Mouse (Mus musculus): ENCODE measurements around the gene Grn.
"Not testable (repeated sequence)": the region's sequence is repeated elsewhere in the genome, so short reads cannot be mapped to it uniquely, and the experiment has no call there.

Grn gene

DNA sequence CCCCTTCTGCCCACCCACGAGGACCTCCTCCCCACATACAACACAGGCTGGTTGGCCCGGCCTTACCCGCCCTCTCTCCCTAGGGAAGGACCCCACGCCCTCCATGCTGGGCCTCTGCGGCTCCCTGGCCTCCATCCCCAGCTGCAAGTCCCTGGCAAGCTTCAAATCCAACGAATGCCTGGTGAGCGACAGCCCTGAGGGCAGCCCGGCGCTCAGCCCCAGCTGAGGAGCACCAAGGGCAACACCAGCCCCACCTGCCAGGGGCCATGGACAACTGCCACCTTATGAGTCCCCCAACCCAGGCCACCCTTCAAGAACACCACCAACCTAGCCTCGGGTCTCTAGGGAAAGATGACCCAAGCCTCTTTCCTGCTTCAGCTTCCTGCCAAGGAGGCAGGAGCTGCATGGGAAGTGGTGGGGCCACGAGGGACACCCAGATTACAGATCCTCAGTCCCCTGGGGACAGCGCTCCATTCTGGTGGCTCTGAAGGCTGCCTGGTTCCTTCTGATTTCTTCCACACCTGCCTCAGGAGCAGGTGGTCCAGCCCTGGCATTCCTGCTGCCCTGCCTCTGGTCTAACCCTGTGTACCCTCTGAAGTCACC, 28.1 kb upstream of the Grn start:
- DNase-seq = no peak

DNA sequence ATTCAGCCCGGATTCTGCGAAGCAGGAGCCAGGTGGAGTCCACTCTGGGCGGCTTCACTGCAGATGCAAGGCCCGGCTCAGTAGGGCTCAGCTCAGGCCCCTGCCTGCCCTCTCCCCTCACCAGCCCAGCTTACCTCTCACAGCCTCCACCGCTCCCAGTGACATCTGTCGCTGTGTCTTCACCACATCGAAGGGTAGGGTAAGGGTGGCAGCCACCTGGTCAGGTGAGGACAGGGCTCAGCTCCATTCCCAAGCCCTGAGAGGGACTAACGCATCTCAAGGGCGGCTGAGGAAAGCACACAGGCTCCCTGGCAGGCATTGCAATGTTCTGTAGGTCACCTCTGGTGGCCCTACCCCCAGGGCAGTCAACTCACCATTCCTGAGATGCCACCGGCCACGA, 26.5 kb upstream of the Grn start:
- DNase-seq = no peak

DNA sequence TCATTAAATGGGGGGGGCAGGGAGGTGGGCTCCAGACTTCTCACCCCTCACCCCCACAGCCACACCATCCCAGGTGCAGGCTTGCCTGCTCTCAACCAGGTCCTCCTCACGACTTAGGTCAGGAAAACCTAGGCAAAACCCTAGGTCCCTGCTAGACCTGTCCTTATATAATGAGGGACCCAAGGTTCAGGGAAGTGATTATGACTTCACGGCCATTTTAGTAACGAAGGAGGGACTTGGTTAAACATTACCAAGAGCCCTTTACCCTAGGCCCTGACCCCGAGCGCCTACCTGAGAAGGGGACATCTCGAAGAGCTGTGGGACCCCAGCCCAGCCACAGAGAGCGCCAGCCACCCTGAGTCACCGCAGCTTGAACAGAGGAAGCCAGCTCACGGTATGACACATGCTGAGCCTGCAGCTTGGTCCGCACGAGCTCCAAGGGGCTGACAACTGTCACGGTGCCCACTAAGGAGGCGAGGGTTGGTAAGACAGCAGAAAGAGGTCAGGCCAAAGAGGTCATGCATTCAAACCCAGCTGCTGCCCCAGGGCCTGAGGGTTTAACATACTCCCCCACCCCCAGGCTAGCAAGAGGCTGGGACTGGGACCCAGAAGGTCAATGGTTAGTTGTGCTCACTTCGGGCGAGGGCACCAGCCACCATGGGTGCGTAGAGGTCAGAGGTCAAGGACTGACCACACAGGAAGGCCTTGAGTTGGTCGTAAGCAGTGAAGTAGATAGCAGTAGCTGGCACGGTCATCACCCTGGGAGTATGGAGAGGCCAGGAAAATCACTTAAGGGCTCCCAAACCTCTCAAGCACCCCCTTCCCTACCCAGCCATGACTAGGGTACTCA, 25.7 kb upstream of the Grn start:
- no peak for DNase-seq

DNA sequence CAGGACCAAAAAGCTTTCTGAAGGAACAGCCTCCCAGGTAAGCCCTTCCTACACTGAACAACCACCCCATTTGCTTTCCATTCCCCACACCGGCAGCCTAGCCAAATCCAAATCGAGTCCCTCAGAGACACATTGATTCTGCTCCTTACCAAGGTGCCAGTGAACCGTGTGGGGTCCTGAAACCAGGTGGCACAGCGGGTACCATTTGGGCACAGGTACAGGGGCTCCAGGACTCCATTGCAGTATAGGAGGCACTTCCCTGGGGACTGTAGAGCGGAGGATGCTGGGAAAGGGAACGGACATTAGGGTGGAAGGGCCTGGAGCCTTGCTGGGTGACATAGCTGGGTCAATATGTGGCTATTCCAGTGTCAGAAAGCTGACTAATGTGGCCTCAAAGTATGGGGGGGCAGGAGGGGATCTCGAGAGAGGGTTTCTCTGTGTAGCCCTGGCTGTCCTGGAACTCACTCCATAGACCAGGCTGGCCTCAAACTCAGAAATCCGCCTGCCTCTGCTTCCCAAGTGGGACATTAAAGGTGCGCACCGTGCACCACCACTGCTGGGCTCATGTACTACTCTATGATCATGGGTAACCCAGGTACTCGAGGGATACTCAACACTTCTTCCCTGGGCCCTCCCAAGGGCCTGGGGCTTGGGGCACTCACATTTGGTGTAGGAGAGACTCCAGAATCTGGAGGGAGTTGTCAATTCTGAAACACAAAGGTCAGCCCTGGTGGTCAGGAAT, 24.4 kb upstream of the Grn start:
- no peak for DNase-seq

DNA sequence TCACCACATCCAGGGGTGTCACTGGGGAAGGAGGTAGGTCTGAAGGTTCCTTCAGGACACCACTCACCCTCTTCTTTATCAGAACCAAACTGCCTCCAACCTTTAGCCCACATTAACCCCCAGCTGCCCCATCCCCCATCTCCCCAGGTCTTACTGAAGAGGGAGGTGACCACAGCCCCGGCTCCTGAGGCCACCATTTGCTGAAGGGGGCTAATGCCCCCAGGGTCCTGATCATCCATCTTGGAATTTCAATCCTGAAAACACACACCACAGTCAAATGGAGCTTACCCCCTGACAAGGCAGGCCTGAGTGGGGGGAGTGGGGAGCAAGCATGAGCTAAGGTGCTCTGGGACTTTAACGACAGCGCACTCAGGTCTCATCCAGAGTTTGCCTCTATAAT, 23.7 kb upstream of the Grn start:
- no peak for DNase-seq

DNA sequence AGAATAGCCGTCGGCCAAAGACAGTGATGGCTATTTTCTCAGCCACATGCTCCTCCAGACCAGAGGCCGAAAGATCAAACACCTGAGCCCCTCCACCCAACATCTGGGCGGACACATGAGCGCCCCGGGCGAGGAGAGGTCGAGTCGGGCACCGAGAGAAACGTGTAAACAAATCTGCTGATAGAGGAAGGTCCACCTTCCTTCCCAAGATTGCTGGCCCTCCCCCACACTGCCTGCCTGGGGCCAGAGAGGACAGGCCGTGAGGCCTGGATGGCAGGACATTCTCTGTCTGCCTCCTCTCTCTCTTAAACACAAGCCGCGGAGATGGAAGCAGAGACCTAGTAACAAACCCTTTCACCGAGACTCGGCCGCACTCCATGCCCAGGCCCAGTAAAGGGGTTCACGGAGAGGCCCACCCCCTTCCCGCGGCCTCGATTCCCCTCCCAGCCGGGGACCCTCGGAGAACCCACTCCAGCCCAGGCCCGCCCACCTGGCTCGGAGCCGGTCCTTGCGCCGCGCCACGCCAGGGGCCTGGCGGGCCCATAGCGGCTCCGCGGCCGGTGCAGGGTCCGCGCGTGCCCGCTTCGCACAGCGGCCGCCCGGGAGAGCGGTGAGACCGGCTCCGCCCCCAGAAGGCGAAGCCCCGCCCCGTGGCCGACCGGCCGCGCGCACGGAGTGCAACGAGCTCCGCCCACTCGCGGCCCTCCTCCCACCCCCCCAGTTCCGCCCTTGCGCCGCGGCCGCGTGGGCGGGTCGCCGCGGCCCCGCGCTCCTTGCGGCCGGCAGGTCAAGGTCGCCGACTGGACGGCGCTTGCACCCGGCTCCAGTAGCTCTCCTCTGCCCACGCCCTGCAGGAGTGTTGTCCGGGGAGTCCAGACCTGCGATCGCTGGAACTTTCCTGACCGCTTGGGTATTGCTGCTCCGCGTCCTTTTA, 22.9 kb upstream of the Grn start:
- peak; percentile 96 for DNase-seq

DNA sequence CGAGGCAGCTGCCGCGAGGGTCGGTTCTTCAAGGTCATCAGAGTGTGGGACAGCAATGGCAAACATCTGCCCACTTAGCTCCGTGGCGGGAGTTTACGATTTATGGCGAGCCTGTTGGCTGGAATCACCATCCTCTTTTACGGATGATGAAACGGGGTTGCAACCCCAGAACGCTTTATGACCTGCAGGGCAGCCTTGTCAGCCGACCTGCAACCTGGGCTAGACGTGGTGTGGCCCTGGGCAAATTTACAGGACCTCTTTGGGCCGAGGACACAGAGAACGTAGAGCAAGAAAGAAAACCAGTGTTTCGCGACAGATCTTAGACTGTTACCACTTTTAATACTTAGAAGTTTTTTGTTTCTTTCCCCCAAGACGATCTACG, 22.3 kb upstream of the Grn start, which contains the start of gene Slc25a39:
Gene Slc25a39 (minus strand): TSS at position 113 of the 382 bp plus-strand sequence.
- DNase-seq = no peak

DNA sequence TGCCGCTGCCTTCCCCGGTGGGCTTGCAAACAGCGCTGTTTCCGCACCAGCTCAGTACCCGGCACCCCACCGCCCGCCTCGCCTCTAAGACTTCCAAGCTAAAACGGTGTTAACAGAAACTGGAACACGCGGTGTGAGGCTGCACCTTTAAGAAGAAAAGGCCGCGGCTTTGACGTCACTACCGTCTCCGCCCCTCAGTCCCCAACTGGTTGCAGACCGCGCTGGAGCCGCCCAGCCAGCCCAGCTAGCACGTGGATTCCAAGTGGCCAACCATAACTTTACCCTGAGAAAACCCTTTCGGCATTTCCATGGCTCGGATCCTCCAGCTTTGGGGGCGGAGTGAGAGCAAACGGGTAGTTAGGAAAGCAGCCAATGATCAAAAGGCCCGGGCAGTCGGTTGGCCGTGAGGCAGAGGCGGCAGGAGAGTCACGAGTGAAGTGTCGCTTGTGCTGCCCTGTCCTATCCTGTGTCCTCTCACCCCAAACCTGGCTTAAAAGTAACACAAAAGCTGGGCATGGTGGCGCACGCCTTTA, 21.7 kb upstream of the Grn start:
- peak; percentile 99 for DNase-seq

DNA sequence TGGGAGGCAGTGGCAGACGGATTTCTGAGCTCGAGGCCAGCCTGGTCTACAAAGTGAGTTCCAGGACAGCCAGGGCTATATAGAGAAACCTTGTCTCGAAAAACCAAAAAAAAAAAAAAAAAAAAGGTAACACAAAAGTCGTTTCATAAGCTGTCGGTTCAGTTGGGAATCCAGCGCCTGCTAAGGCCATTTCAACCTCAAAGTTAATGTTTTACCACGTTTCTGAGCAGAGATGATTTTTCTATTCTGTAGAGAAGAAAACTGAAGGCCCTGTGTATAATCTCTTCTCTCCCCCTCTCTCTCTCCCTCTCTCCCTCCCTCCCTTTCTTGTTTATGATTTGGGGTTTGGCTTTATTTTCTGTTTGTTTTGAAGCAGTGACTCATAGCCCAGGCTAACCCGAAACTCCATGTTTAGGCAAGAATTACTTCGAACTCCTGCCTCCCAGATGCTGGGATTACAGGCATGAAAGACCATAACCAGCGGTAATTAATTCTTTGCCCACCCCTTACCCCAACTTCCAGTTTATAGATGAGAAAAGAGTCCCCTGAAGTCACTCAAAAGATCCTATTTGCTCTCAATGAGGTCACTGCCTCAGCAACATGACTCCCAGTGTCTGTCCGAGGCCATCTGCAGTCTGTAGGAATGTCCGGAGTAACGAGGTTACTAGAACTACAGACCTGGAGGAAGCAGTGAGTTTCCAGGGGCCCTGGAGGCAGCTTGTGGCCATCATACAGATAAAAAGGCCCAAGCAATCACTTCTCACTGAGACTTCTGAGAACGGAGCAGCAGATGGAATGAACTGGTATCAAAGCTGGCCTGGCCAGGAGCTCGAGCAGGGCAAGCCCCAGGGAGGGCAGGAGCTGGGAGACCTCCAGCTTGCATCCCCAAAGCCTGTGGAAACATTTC, 21.0 kb upstream of the Grn start:
- DNase-seq = no peak

DNA sequence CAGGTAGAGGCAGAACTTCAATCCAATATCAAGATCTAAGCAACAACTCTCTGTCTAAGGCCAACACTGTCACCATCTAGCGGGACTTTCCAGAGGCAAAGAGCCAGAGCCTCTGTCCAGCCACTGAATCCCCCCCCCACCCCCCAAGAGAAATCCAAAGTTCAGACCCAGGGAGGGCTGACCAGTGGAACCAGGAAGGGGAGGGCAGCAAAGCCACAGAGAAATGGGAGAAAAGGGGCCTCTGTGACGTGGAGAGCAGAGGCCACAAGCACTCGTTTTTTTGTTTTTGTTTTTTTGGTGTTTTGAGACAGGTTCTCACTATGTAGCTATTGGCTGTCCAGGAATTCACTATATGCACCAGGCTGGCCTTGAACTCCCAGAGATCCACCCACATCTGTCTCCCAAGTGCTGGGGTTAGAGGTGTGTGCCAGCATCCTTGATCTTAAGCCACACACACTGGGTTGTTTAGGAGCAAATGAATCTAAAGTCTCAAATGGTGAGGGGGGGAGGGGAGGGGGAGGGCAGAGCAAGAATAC, 20.3 kb upstream of the Grn start:
- no peak for DNase-seq

DNA sequence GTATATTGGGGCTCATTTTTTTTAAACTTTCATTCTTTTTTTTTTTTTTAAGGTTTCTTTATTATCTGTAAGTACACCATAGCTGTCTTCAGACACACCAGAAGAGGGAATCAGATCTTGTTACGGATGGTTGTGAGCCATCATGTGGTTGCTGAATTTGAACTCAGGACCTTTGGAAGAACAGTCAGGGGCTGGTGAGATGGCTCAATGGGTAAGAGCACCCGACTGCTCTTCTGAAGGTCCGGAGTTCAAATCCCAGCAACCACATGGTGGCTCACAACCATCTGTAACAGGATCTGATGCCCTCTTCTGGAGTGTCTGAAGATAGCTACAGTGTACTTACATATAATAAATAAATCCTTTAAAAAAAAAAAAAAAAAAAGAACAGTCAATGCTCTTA, 19.8 kb upstream of the Grn start:
- DNase-seq = not testable (repeated sequence)

DNA sequence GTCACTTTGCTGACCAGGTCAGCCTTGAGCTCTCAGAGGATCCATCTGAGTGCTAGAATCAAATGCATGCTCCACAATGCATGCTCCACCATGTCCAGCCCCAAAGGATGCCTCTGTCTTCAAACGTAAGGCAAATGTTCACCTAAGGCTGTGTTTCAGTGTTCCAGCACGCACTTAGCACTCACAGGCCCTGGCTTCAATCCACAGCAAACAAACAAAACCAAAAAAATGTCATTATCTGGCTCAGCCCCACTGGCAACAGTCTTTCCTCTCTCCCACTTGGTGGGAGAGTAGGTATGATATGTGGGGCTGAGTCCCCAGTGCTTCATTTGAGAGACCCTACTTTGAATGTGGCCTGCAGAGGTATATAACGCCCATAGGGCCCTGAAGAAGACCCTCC, 19.1 kb upstream of the Grn start:
- no peak for DNase-seq

DNA sequence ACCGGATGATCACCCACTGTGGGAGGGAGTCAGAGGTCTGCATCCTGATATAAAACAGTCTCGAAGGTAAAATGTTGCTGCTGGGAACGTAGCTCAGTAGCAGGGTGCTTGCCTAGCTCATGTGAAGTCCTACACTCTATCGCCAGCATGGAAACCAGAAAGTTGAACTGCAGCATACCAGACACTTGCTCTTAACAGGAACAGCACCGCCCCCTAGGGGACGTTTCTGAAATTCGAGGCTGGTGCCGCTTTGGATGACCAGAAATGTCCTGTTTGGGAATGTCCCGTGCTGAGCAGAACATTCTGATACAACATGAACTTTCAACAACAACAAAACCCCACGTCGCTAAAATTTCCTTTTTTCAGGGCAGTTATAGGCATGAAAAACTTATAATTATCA, 18.4 kb upstream of the Grn start:
- peak; percentile 94 for DNase-seq

DNA sequence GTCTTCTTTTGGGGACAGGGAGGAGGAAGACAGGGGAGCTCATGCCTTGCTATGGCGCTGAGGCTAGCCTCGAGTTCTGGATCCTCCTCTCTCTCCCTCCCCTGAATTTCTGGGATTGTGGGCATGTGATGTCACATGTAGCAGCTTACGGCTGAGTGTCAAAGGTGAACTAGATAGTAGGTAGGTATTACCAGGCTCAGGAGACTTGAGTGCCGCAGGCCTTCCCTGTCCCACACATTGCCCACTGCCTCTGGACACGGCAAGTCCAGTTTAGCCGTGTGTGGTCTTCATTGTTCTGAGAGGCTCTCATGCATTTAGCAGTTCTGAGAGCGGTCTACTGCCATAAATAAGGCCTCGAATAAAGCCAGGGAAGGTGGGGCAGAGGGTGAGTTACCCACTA, 17.1 kb upstream of the Grn start:
- no peak for DNase-seq

DNA sequence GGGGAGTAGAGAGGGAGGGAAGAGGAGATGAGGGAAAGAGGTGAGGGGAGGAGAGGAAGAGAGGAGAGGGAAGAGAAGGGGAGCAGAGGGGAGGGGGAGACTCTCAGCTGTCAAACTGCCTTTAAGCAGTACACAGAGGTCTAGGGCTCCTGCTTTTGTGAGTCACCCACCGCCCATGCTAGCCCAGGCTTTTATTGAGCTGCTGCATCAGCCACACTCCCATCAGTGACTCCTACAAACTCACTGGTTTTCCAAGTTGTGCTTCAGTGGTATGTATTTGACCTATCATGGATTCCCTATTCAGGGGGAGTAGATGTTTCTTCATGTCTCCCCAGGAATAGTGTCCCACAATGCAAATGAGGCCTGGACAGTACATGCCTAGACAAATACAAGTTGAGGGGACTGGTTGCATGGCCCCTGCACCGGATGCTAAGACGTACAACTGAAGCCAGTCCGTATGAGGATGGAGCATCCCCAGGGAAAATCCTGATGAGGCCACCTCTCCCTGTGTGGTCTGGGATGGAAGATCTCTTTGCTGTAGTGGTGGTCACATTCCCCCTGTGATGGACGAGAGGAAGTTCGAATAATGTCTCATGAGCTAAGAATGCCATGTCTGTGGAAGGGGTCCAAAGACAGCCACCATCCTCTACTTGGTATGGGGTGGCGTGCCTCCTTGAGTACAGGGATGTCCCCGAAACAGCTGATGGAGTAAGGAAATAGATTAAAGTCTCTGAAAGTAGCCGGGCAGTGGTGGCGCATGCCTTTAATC, 14.9 kb upstream of the Grn start:
- no peak for DNase-seq

DNA sequence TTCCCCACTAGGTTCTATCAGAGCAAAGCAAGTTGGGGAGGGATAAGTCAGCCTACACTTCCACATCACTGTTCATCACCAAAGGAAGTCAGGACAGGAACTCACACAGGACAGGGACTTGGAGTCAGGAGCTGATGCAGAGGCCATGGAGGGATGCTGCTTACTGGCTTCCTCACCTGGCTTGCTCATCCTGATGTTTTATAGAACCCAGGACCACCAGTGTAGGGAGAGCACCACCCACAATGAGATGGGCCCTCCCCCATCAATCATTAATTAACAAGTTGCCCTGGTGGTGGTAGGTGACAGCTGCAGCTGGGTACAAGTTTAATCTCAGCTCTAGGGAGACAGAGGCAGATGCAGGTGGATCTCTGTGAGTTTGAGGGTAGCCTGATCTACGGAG, 13.0 kb upstream of the Grn start:
- no peak for DNase-seq

DNA sequence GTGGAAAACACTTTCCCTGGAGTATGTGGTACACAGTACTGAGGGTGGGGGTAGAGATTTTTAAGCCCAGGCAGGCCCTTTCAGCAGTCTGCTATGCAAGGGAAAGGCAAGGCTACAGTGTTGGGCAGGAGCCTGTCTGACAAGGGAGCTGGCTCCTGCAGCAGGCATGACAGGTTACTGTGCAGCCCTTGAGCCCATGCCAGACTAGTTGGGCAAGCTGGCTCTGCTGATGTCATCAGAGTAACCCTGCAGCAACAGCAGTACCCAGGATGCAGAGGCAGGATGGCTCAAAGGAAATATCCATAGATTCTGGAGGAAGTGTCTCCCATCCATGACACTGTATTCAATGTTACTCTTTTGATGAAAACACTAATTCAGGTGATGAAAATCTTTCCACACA, 11.2 kb upstream of the Grn start:
- DNase-seq = no peak

DNA sequence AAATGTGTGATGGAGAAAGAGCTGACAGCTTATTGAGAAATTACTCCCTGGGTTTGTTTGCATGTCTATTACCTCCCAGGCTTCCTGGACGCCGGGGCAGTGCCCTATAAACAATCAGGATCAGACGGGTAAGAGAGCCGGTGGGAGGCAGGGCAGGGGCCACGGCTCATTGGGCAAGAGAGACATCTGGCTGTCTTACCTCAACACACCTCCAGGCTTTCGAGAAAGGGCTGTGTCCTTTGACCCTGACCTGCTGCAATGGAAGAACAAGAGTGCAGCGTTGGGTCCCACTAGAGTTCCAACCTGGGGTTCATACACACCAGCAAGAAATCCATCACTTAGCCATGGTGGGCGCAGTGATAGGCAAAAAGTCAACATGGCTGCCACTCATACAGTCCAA, 8.6 kb upstream of the Grn start:
- no peak for DNase-seq

DNA sequence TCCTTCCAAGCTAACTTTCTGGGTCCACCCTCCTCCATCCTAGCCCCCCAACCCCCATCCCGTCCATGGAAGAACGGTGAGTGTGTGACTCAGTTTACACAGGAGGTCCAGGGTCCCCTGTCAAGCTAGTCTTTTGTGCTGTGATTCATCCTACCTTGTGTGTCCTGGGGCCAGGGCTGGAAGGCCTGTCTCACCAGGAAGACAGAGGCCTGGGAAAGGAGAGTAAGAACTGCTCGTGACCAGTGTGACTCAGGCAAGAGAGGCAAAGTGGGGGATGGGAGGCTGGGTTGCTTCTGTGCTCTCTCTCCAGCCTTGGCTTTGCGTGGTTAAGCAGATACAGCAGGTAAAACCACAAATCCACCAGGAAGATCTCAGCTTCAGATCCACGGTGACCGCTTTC, 5.4 kb upstream of the Grn start:
- no peak for DNase-seq

DNA sequence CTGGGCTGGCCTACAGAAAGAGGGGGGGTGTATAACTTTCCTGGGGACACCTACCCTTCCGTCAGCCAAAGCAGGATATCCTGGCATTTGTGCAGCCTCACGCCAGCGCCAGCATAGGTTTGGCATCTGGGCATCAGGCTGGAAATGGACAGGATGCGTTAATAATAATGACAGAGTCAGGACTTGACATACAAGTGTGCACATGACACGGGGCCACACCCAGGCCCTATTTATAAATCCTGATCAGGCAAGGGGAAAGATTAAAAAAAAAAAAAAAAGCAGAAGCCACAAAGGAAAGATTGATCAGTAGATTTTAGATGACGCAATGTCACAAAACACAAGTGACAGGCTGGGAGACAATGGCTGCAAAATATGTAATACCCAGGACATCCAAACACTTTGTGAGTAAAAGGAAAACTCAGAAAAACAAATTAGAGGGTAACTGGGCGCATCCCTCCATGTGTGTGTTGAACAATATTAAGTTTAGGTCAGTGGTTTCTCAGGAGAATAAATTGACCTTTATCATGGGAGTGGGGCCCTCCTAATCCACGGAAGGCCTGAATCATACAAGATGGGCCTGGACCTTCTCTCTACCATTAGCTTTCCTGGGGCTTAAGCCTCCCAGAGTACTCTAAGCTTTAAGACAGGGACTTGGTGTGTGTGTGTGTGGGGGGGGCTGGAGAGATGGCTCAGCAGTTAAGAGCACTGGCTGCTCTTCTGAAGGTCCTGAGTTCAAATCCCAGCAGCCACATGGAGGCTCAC, 4.4 kb upstream of the Grn start:
- DNase-seq = no peak

All from embryo, embryonic 11 days (tissue).